Mouse (Mus musculus) midbrain, embryonic 14.5 days (tissue): Measurements from ENCODE around the gene Irf4. TPM values are rescaled to one million over a fixed set of nuclear protein-coding genes. Genes with fewer than 3 reads are reported as not detected.

Source experiments
- ATAC-seq: fragments of 200-750 bp; cut with Nextera tagmentation; 2 replicates; pipeline ENCODE4 v1.8.0; 2017; ENCODE audit warnings: moderate number of reproducible peaks, moderate library complexity; ENCODE audit not compliant: low FRiP score, low TSS enrichment
- DNase-seq: peaks from one replicate; pipeline ENCODE4 v3.0.0-alpha.2; 2015
- H3K27ac ChIP-seq: fragments of 300-500 bp; sonication (generic); replicated peaks from 2 replicates; pipeline ENCODE4 v1.5.1; 2014; ENCODE audit warnings: mild to moderate bottlenecking, low read depth, low read length, moderate library complexity
- H3K27me3 ChIP-seq: fragments of 300-500 bp; sonication (generic); 2 replicates; pipeline ENCODE4 v1.6.1; 2014; ENCODE audit warnings: low read length, control low read depth, mixed read lengths; ENCODE audit not compliant: control insufficient read depth, insufficient read depth
- H3K36me3 ChIP-seq: fragments of 300-500 bp; sonication (generic); 2 replicates; pipeline ENCODE4 v1.6.1; 2014; ENCODE audit warnings: low read length, control low read depth; ENCODE audit not compliant: control insufficient read depth, insufficient read depth
- H3K4me1 ChIP-seq: fragments of 300-500 bp; sonication (generic); 2 replicates; pipeline ENCODE4 v1.6.1; 2014; ENCODE audit warnings: mild to moderate bottlenecking, antibody characterized with exemption, low read length, control low read depth; ENCODE audit not compliant: control insufficient read depth, insufficient read depth
- H3K4me2 ChIP-seq: fragments of 300-500 bp; sonication (generic); 2 replicates; pipeline ENCODE4 v1.6.1; 2014; ENCODE audit warnings: mild to moderate bottlenecking, low read length, moderate library complexity
- H3K4me3 ChIP-seq: fragments of 300-500 bp; sonication (generic); replicated peaks from 2 replicates; pipeline ENCODE4 v1.5.1; 2014; ENCODE audit warnings: low read depth, low read length
- H3K9ac ChIP-seq: fragments of 300-500 bp; sonication (generic); replicated peaks from 2 replicates; pipeline ENCODE4 v1.6.1; 2014; ENCODE audit warnings: mild to moderate bottlenecking, low read length, moderate library complexity
- H3K9me3 ChIP-seq: fragments of 300-500 bp; sonication (generic); 2 replicates; pipeline ENCODE4 v1.6.1; 2016; ENCODE audit warnings: low read length, control low read depth, mixed read lengths; ENCODE audit not compliant: control insufficient read depth
- WGBS: fragments of 180-500 bp; shearing (Covaris S2); extraction: QIAGEN DNeasy Blood & Tissue Kit; methylation state at CpG from one replicate; pipeline ENCODE4 v1.1.7; 2014; 5-methylcytosine and 5-hydroxymethylcytosine counted together
- polyA plus RNA-seq: library from polyadenylated mRNA; unstranded; fragments of >200 nt; fragmentation: Nextera tagmentation; extraction: Ambion mirVana; gene quantifications from 2 replicates; pipeline ENCODE4 v1.2.1, GENCODE M21; 2014

The Irf4 gene
- polyA plus RNA-seq, 1 experiment from 2014 or later, result 0.17 TPM

DNA sequence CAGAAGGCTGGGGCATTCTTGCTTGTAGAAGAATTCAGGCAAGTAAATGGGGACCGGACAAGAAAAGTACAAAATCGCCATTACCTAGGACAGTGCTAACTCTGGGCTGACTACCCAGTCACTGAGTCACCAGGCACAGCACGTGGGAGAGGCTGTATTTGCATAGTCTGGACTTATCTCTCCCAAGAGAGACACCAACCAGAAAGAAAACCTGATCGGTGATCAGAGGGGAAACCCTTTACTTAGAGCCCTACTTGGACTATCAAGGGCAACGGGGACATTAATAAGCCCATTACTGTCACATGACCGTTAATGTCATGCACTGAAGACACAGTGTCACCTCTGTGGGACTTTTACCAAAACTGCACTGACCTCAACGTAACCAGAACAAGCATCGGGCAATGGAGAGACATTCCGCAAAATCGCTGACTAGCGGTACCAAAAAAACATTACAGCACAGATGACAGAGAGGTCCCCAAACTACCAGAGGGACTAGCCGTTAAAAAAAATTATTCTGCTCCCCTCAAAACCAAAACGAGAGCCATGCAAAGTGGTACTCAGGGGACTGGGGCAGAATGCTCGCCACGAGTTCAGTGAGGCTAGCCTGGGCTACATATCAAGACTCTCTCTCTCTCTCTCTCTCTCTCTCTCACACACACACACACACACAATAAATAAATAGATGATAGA lies 18.8 kb upstream of the Irf4 start:
- H3K4me1 ChIP-seq, result no peaks in the 10 kb centered on the region
- H3K9me3 ChIP-seq, result no peaks in the 10 kb centered on the region
- H3K36me3 ChIP-seq, result no peaks in the 10 kb centered on the region
- H3K9ac ChIP-seq, result no peak overlapping the region
- H3K27ac ChIP-seq, result no peak overlapping the region
- no peak overlapping the region for H3K4me2 ChIP-seq
- H3K27me3 ChIP-seq, result no peaks in the 10 kb centered on the region
- H3K4me3 ChIP-seq, result no peak overlapping the region
- WGBS, result 88% methylated on average over 15 of the region's 15 CpGs
- no peak for ATAC-seq
- no peak for DNase-seq

DNA sequence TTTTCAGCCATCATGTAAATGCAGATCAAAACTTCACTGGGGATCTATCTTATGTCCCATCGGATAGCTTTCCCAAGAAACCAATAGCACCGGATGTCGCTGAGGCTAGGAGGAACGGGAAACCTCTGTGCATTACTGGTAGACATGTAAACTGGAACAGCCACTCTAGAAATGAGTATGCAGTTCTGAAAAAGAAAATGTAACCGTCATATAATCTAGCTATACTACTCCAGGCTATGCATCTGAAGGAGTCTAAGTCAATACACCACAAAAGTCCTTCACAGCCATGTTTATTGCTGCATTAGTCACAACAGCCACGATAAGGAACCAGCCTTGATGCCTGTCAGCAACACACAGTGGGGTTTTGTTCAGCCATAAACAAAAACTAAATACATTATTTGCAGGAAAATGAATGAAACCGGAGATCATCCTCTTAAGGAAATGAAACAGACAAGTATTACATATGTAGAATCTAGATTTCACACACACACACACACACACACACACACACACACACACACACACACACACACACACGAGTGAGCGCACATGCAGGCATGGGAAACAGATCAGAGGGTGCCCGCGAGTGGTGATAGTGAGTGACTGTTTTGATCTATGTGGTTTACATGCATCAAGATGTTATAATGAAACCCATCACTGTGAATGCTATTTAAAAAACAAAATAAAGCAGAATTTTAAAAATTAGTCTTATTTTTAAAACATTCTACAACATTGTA lies 16.1 kb upstream of the Irf4 start:
- Histone ChIP-seq H3K27me3 (no peaks in the 10 kb centered on the region), H3K4me1 (no peaks in the 10 kb centered on the region), H3K4me3 (no peak overlapping the region), H3K9ac (no peak overlapping the region), H3K36me3 (no peaks in the 10 kb centered on the region), H3K27ac (no peak overlapping the region), H3K9me3 (no peaks in the 10 kb centered on the region), H3K4me2 (no peak overlapping the region)
- DNase-seq, result no peak
- no peak for ATAC-seq
- 87% methylated on average over 11 of the region's 11 CpGs for WGBS

DNA sequence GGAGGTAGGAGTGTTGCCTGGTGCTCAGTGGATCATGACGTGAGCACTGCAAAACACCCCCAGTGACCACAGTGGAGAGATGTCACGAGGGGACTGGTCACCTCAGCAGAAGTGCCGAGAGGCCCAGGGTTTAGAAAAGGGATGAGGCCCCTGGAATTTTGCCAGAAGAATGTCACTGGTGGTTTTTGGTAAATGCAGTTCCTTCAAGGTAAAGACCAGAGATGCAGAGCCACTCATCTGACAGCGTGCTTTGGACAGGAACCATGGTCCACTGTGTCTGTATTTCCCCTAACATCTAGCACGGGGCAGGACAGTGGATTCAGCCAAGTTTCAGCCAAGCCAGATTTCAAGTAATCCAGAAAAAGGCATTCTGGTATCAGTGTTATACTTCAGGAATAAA lies 12.3 kb upstream of the Irf4 start:
- Histone ChIP-seq H3K27ac (no peak overlapping the region), H3K27me3 (no peaks in the 10 kb centered on the region), H3K4me3 (no peak overlapping the region), H3K4me1 (no peaks in the 10 kb centered on the region), H3K4me2 (no peak overlapping the region), H3K9me3 (no peaks in the 10 kb centered on the region), H3K36me3 (no peaks in the 10 kb centered on the region), H3K9ac (no peak overlapping the region)
- 92% methylated on average over 5 of the region's 5 CpGs for whole genome bisulfite sequencing
- DNase-seq (no peak), ATAC-seq (no peak)

DNA sequence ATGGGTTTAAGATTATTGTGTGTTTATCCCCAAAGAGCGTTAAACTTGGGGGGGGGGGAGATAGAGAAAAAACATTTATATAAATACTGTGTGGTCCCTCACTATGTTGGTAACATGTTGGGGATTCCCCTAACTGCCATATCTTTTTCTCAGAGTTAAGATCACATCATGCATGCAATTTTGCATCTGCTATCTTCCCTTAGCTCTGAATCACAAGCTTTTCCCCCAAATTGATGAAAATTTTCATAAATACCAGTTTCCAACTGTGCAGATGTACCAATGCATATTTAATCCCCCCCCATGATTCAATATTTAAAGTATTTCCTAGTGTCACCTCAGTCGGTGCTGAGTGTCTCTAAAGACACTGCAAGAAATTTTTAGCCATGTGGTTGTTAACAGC lies 11.8 kb upstream of the Irf4 start:
- WGBS, result 90% methylated on average over 2 of the region's 2 CpGs
- H3K9me3 ChIP-seq, result no peaks in the 10 kb centered on the region

DNA sequence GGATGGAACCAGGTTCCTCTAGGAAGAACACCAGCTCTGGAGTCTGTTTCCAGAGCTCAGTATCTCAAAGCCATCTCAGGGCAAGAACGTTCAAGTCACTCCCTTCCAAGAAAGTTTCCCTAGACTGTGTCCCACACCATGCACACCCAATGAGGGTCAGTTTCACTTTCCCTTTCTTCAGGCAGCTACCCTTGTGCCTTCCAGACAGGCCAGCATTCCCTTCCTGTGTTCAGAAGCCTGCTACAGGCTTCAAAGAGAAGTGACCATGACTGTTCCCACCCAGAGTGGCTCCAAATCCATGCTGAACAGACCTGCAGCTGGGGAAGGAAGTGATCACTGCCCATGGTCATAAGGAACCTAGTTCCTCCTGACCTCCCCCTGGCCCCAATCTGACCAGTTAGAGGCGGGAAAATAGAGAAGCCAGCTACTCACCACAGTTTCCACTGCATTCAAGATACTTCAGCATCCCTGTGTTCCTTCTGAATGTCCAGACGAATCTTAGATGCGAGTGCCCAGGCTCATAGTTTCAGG lies 10.7 kb upstream of the Irf4 start:
- Histone ChIP-seq H3K27ac (no peak overlapping the region), H3K4me3 (no peak overlapping the region)
- ATAC-seq, result no peak

More for the DNA sequence above, 11.8 kb upstream of the Irf4 start:
- Histone ChIP-seq H3K4me1 (no peaks in the 10 kb centered on the region), H3K27me3 (no peaks in the 10 kb centered on the region), H3K4me2 (no peak overlapping the region), H3K9ac (no peak overlapping the region), H3K36me3 (no peaks in the 10 kb centered on the region), H3K27ac (no peak overlapping the region), H3K4me3 (no peak overlapping the region)
- DNase-seq, result no peak
- ATAC-seq, result no peak

DNA sequence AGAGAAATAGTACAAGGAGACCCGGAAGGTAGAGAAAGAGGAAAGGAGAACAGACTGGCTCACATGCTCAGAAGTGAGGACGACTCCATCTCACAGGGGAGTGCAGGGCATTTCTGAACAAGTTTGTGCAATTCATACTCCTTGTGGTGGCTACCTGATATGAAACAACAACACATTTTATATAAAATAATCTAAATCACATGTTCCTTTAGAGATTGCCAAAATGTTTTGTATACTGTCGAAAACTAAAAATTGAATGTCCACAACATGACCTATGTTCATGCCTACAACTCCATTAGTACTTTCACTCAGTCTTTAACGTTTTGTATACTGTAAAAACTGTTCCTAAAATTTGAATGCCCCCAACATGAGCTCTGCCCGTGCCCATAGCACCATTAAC lies 7.9 kb upstream of the Irf4 start:
- Histone ChIP-seq H3K27ac (no peak overlapping the region), H3K9me3 (no peaks in the 10 kb centered on the region), H3K4me3 (no peak overlapping the region), H3K36me3 (no peaks in the 10 kb centered on the region), H3K27me3 (no peaks in the 10 kb centered on the region), H3K4me1 (no peaks in the 10 kb centered on the region), H3K4me2 (no peak overlapping the region), H3K9ac (no peak overlapping the region)
- no peak for DNase-seq
- no peak for ATAC-seq
- 81% methylated on average over 5 of the region's 5 CpGs for WGBS

More for the DNA sequence above, 10.7 kb upstream of the Irf4 start:
- no peaks in the 10 kb centered on the region for H3K9me3 ChIP-seq
- no peak overlapping the region for H3K9ac ChIP-seq
- H3K4me1 ChIP-seq, result no peaks in the 10 kb centered on the region
- DNase-seq, result no peak
- H3K4me2 ChIP-seq, result no peak overlapping the region
- no peaks in the 10 kb centered on the region for H3K27me3 ChIP-seq
- whole genome bisulfite sequencing, result 89% methylated on average over 4 of the region's 4 CpGs
- H3K36me3 ChIP-seq, result no peaks in the 10 kb centered on the region

DNA sequence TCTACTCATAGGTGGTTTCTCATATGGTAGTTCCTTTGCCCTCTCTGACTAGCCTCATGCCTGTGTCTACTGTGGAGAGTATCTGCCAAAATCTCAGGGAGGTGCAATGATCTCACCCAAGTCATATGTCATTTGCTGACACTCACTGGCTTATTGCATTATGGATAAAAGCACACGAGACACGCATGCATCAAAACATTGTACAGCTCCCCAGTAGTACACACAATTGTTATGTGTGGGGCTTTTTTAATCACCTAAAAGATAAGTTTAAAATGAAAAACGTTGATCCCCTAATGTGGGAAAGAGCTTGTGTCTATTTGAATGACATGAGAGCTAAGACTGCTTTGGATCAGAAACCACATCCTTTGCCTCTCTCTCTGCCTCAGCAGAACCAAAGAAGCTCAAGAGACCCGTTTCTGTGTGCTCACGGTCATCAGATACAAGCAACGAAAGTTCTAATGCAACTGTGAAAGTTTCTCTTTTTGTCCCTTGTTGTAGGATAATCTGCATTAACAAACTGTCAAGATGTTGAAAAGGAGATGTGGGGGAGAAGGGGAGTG lies 6.5 kb upstream of the Irf4 start:
- 72% methylated on average over 6 of the region's 6 CpGs for WGBS

DNA sequence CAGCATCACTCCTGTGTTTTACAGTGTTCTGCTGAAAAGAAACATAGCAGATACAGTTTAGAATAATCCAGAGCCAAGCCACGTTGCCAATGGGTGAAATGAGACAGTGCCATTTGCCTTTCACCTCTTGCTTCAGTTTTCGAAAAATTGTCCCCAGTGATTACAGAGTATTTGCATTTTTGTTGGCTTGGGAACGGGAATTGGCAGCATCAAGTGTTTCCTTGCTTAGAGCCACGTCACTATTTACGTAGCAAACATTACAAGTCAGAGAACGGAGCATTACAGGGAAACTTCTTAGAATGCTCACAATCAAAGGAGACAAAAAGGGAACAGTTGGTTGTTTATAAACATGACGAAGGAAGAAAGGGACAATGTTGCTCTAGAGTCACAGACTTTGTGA lies 3.9 kb upstream of the Irf4 start:
- 82% methylated on average over 7 of the region's 7 CpGs for WGBS

More for the DNA sequence above, 6.5 kb upstream of the Irf4 start:
- Histone ChIP-seq H3K4me1 (no peaks in the 10 kb centered on the region), H3K4me3 (no peak overlapping the region), H3K4me2 (no peak overlapping the region), H3K27ac (no peak overlapping the region), H3K9ac (no peak overlapping the region), H3K27me3 (no peaks in the 10 kb centered on the region), H3K9me3 (no peaks in the 10 kb centered on the region), H3K36me3 (no peaks in the 10 kb centered on the region)
- DNase-seq, result no peak
- ATAC-seq, result no peak

More for the DNA sequence above, 3.9 kb upstream of the Irf4 start:
- peaks cover 25% of the 10 kb centered on the region for H3K27me3 ChIP-seq
- H3K4me3 ChIP-seq, result no peak overlapping the region
- H3K4me2 ChIP-seq, result no peak overlapping the region
- no peak overlapping the region for H3K9ac ChIP-seq
- ATAC-seq, result no peak
- H3K9me3 ChIP-seq, result no peaks in the 10 kb centered on the region
- no peak for DNase-seq
- peaks cover 10% of the 10 kb centered on the region for H3K4me1 ChIP-seq
- no peaks in the 10 kb centered on the region for H3K36me3 ChIP-seq
- H3K27ac ChIP-seq, result no peak overlapping the region
